Mouse (Mus musculus): ENCODE results near the gene Sephs2. TPM values are rescaled to one million over a fixed set of nuclear protein-coding genes. Genes with fewer than 3 reads are reported as not detected.

Gene Sephs2
- polyA plus RNA-seq (2015; fragmentation: Nextera tagmentation; extraction: Ambion mirVana): 93.4 and 161 TPM in 2 replicates

GRCm38 (mm10) chr7:127273925-127274789 lies at the start of gene Sephs2:
Gene Sephs2 (minus strand): TSS chr7:127274055.

GRCm38 (mm10) chr7:127296098-127296497 lies 22.2 kb upstream of the Sephs2 start, which contains the start of gene Itgal:
Gene Itgal (plus strand): TSS chr7:127296260.

GRCm38 (mm10) chr7:127260309-127261111 lies 13.3 kb downstream of the Sephs2 start, which contains the start of gene Dctpp1:
Gene Dctpp1 (minus strand): TSS chr7:127260709.

GRCm38 (mm10) chr7:127243870-127244657 lies 29.8 kb downstream of the Sephs2 start, which contains the start of gene Zfp771:
Gene Zfp771 (plus strand): TSS chr7:127244274.

GRCm38 (mm10) chr7:127232622-127233367 lies 41.1 kb downstream of the Sephs2 start, which contains the start of the genes Zfp553 and Sept1:
Gene Zfp553 (plus strand): TSS chr7:127233061.
Gene Sept1 (minus strand): TSS chr7:127233130.

Other genes with a start within 250 kb of the Sephs2 start
- gene Maz, start 247.0 kb downstream of the Sephs2 start, polyA plus RNA-seq (2015; fragmentation: Nextera tagmentation; extraction: Ambion mirVana): 53.4 and 57.6 TPM in 2 replicates
- gene Kif22, start 231.6 kb downstream of the Sephs2 start, polyA plus RNA-seq (2015; fragmentation: Nextera tagmentation; extraction: Ambion mirVana): 23.5 and 31.1 TPM in 2 replicates
- 0.47 TPM in 1 of 2 replicates, not detected in the other for gene Zg16, start 186.7 kb downstream of the Sephs2 start, polyA plus RNA-seq (2015; fragmentation: Nextera tagmentation; extraction: Ambion mirVana)
- gene AI467606, start 182.7 kb downstream of the Sephs2 start, polyA plus RNA-seq (2015; fragmentation: Nextera tagmentation; extraction: Ambion mirVana): 2.1 and 2.7 TPM in 2 replicates
- 6.9 and 12.9 TPM in 2 replicates for gene Qprt, start 151.8 kb downstream of the Sephs2 start, polyA plus RNA-seq (2015; fragmentation: Nextera tagmentation; extraction: Ambion mirVana)
- 1.4 and 1.5 TPM in 2 replicates for gene Spn, start 136.2 kb downstream of the Sephs2 start, polyA plus RNA-seq (2015; fragmentation: Nextera tagmentation; extraction: Ambion mirVana)
- gene Cd2bp2, start 78.0 kb downstream of the Sephs2 start, polyA plus RNA-seq (2015; fragmentation: Nextera tagmentation; extraction: Ambion mirVana): 25.2 and 32.9 TPM in 2 replicates
- 14.5 and 15.3 TPM in 2 replicates for gene Tbc1d10b, start 65.6 kb downstream of the Sephs2 start, polyA plus RNA-seq (2015; fragmentation: Nextera tagmentation; extraction: Ambion mirVana)
- 24.7 and 81.2 TPM in 2 replicates for gene Mylpf, start 65.2 kb downstream of the Sephs2 start, polyA plus RNA-seq (2015; fragmentation: Nextera tagmentation; extraction: Ambion mirVana)
- 10.4 and 16.9 TPM in 2 replicates for gene Zfp553, start 41.0 kb downstream of the Sephs2 start, polyA plus RNA-seq (2015; fragmentation: Nextera tagmentation; extraction: Ambion mirVana)
- 13.9 and 21.8 TPM in 2 replicates for gene Sept1, start 40.9 kb downstream of the Sephs2 start, polyA plus RNA-seq (2015; fragmentation: Nextera tagmentation; extraction: Ambion mirVana)
- 58.3 and 67.4 TPM in 2 replicates for gene Zfp771, start 29.8 kb downstream of the Sephs2 start, polyA plus RNA-seq (2015; fragmentation: Nextera tagmentation; extraction: Ambion mirVana)
- gene Dctpp1, start 13.3 kb downstream of the Sephs2 start, polyA plus RNA-seq (2015; fragmentation: Nextera tagmentation; extraction: Ambion mirVana): 126 and 177 TPM in 2 replicates
- 0.61 and 1.0 TPM in 2 replicates for gene Itgal, start 22.2 kb upstream of the Sephs2 start, polyA plus RNA-seq (2015; fragmentation: Nextera tagmentation; extraction: Ambion mirVana)
- 11.5 and 12.3 TPM in 2 replicates for gene Zfp768, start 71.5 kb upstream of the Sephs2 start, polyA plus RNA-seq (2015; fragmentation: Nextera tagmentation; extraction: Ambion mirVana)
- 5.4 TPM in 2 replicates for gene Zfp747, start 102.0 kb upstream of the Sephs2 start, polyA plus RNA-seq (2015; fragmentation: Nextera tagmentation; extraction: Ambion mirVana)
- gene 9130019O22Rik, start 113.1 kb upstream of the Sephs2 start, polyA plus RNA-seq (2015; fragmentation: Nextera tagmentation; extraction: Ambion mirVana): 2.4 and 2.6 TPM in 2 replicates
- gene E430018J23Rik, start 119.6 kb upstream of the Sephs2 start, polyA plus RNA-seq (2015; fragmentation: Nextera tagmentation; extraction: Ambion mirVana): 4.7 and 5.5 TPM in 2 replicates
- gene Zfp764, start 132.8 kb upstream of the Sephs2 start, polyA plus RNA-seq (2015; fragmentation: Nextera tagmentation; extraction: Ambion mirVana): 3.5 and 4.6 TPM in 2 replicates
- gene Zfp688, start 148.0 kb upstream of the Sephs2 start, polyA plus RNA-seq (2015; fragmentation: Nextera tagmentation; extraction: Ambion mirVana): 28.5 and 40.1 TPM in 2 replicates
- 4.7 and 6.5 TPM in 2 replicates for gene Zfp689, start 175.1 kb upstream of the Sephs2 start, polyA plus RNA-seq (2015; fragmentation: Nextera tagmentation; extraction: Ambion mirVana)
- gene Prr14, start 185.6 kb upstream of the Sephs2 start, polyA plus RNA-seq (2015; fragmentation: Nextera tagmentation; extraction: Ambion mirVana): 25.3 and 37.3 TPM in 2 replicates
- gene Fbrs, start 205.1 kb upstream of the Sephs2 start, polyA plus RNA-seq (2015; fragmentation: Nextera tagmentation; extraction: Ambion mirVana): 10.2 and 12.1 TPM in 2 replicates
- gene Srcap, start 237.9 kb upstream of the Sephs2 start, polyA plus RNA-seq (2015; fragmentation: Nextera tagmentation; extraction: Ambion mirVana): 23.2 and 30.2 TPM in 2 replicates
- 6.3 and 8.9 TPM in 2 replicates for gene Gm42715, start 245.5 kb upstream of the Sephs2 start, polyA plus RNA-seq (2015; fragmentation: Nextera tagmentation; extraction: Ambion mirVana)

Data from adrenal gland, postnatal 0 days (tissue).